Mouse (Mus musculus): Measurements from ENCODE around the gene Esr1. TPM values are rescaled to one million over a fixed set of nuclear protein-coding genes. Genes with fewer than 3 reads are reported as not detected.

Gene Esr1
- polyA plus RNA-seq, 1 experiment, result 5.7 TPM

DNA sequence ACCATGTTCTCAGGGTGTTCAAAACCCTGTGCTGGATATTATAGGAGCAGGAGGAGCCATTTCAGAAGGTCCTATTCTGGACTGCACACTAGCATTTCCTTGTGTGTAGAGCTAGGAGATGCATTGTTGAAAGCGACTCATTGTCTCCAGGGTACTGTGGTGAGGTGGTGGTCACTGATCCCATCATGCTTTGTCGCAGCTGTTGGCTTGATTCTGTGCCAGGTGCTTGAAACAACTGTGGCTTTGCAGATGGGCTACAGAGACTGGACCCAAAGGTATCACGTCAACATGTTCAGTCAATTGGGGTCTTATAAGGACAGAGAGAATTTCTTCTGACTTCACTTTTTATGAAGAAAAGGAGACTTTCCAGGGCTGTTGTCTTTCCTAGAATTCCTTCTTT is 164.1 kb downstream of the Esr1 start:
- H3K4me3 ChIP-seq (replicated peaks; ENCODE audit: control insufficient read depth, low read depth, low read length), result no peak overlapping the region
- TF ChIP-seq CTCF (IDR thresholded peaks at IDR 0.05; ENCODE audit: control insufficient read depth, insufficient read depth, low read length), result no peak
- no peak for TF ChIP-seq POLR2A (IDR thresholded peaks at IDR 0.05; ENCODE audit: borderline replicate concordance, control insufficient read depth, low read depth, low read length)
- no peak overlapping the region for H3K27ac ChIP-seq (ENCODE audit: control insufficient read depth, insufficient read depth, low read depth, low read length, poor library complexity)
- H3K4me1 ChIP-seq (ENCODE audit: control insufficient read depth, insufficient read depth, low read length), result no peaks in the 10 kb centered on the region
- 48% methylated on average over 3 of the region's 3 CpGs for WGBS

- no peak overlapping the region for H3K4me3 ChIP-seq (replicated peaks; ENCODE audit: control insufficient read depth, low read depth, low read length)
- TF ChIP-seq CTCF (IDR thresholded peaks at IDR 0.05; ENCODE audit: control insufficient read depth, insufficient read depth, low read length) (no peak), POLR2A (IDR thresholded peaks at IDR 0.05; ENCODE audit: borderline replicate concordance, control insufficient read depth, low read depth, low read length) (no peak)
- H3K4me1 ChIP-seq (ENCODE audit: control insufficient read depth, insufficient read depth, low read length), result no peaks in the 10 kb centered on the region
- no peak overlapping the region for H3K27ac ChIP-seq (ENCODE audit: control insufficient read depth, insufficient read depth, low read depth, low read length, poor library complexity)
- WGBS, result 31% methylated on average over 6 of the region's 6 CpGs
These were observed 164.8 kb downstream of the Esr1 start for GRCm38 (mm10) chr10:4776007-4776713.

- no peak overlapping the region for H3K4me3 ChIP-seq (replicated peaks; ENCODE audit: control insufficient read depth, low read depth, low read length)
- no peak overlapping the region for H3K27ac ChIP-seq (ENCODE audit: control insufficient read depth, insufficient read depth, low read depth, low read length, poor library complexity)
- 71% methylated on average over 4 of the region's 4 CpGs for WGBS
- no peaks in the 10 kb centered on the region for H3K4me1 ChIP-seq (ENCODE audit: control insufficient read depth, insufficient read depth, low read length)
- TF ChIP-seq POLR2A (IDR thresholded peaks at IDR 0.05; ENCODE audit: borderline replicate concordance, control insufficient read depth, low read depth, low read length) (no peak), CTCF (IDR thresholded peaks at IDR 0.05; ENCODE audit: control insufficient read depth, insufficient read depth, low read length) (no peak)
These were observed 165.3 kb downstream of the Esr1 start for GRCm38 (mm10) chr10:4776714-4777090.

DNA sequence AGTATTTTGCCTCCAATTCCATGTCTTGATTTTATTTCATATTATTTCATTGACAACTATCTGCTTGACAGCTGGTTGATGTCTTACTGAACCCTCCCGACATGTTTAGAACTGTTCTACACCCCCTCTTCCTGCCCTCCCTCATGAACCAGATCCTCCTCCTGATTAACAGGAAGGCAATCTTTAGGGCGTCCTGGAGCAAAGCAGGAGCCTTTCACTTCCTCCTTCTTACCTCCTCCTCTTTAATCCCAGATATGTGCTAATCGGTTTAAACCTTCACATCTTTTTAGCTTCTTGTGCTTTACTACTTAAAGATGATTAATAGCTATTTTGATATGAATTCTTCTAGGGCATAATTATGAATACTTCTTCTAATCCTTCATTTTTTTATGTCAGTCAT is 166.6 kb downstream of the Esr1 start:
- Histone ChIP-seq H3K4me3 (replicated peaks; ENCODE audit: control insufficient read depth, low read depth, low read length) (no peak overlapping the region), H3K27ac (ENCODE audit: control insufficient read depth, insufficient read depth, low read depth, low read length, poor library complexity) (no peak overlapping the region), H3K4me1 (ENCODE audit: control insufficient read depth, insufficient read depth, low read length) (no peaks in the 10 kb centered on the region)
- 11% methylated on average over 3 of the region's 3 CpGs for WGBS
- TF ChIP-seq CTCF (IDR thresholded peaks at IDR 0.05; ENCODE audit: control insufficient read depth, insufficient read depth, low read length) (no peak), POLR2A (IDR thresholded peaks at IDR 0.05; ENCODE audit: borderline replicate concordance, control insufficient read depth, low read depth, low read length) (no peak)

- 69% methylated on average over 6 of the region's 6 CpGs for WGBS
- no peaks in the 10 kb centered on the region for H3K4me1 ChIP-seq (ENCODE audit: control insufficient read depth, insufficient read depth, low read length)
- TF ChIP-seq CTCF (IDR thresholded peaks at IDR 0.05; ENCODE audit: control insufficient read depth, insufficient read depth, low read length) (no peak), POLR2A (IDR thresholded peaks at IDR 0.05; ENCODE audit: borderline replicate concordance, control insufficient read depth, low read depth, low read length) (no peak)
- H3K4me3 ChIP-seq (replicated peaks; ENCODE audit: control insufficient read depth, low read depth, low read length), result no peak overlapping the region
- no peak overlapping the region for H3K27ac ChIP-seq (ENCODE audit: control insufficient read depth, insufficient read depth, low read depth, low read length, poor library complexity)
These were observed 169.5 kb downstream of the Esr1 start for GRCm38 (mm10) chr10:4780926-4781325.

DNA sequence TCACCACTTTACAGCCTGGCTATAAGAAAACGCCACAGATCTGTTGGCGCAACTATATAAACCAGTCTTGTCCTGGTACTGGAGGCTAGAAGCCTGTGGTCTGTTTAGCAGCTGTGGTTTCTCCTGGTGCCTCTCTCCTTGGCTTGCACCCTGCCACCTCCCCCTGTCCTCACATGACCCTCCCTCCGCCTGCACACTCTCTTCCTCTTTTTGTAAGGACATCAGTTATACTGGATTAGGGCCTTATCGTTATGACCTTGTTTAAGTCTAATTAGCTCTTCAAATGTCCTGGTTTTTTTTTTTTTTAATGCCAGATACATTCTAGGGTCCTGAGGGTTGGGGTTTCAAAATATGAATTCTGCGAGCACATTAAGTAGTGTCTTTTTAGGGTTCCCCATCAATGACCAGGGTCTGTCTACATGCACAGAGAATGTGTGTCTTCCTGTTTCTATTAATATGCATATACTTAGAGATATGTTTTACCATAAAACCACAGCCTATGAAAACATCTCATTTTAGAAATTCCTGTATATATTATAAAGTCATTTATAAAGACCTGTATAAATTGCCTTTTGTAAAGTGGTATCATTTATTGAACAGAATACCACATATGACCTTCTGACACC is 175.7 kb downstream of the Esr1 start:
- WGBS, result 4% methylated on average over 5 of the region's 5 CpGs
- H3K4me3 ChIP-seq (replicated peaks; ENCODE audit: control insufficient read depth, low read depth, low read length), result no peak overlapping the region
- no peak overlapping the region for H3K27ac ChIP-seq (ENCODE audit: control insufficient read depth, insufficient read depth, low read depth, low read length, poor library complexity)
- TF ChIP-seq POLR2A (IDR thresholded peaks at IDR 0.05; ENCODE audit: borderline replicate concordance, control insufficient read depth, low read depth, low read length), result no peak
- no peak for TF ChIP-seq CTCF (IDR thresholded peaks at IDR 0.05; ENCODE audit: control insufficient read depth, insufficient read depth, low read length)
- H3K4me1 ChIP-seq (ENCODE audit: control insufficient read depth, insufficient read depth, low read length), result peaks cover 2% of the 10 kb centered on the region; the same call in 1 of the 2 replicates

DNA sequence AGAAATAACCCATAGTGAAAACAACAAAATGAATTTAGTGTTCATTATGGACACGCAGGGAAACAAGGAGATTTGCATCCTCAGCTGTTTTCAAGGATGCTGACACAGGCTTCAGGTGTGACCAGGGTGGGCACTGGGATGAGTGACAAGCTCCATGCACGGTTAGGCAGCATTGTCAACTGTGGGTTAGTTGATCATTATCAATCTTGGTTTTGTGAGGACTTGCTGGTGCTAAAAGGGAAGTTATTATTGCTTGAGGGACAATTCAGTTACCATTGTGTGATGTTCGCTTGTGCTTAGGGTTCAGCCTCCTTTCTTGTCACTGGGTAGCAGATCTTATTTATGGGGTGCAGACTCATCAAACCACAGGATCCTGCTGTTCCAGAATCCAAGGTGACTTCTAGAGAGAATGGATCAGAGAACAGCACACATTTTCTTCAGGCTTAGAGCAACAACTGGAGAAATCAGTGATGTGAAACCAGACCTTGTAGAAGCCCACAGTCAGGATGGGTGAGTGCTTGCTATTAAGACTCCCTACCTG is 186.9 kb downstream of the Esr1 start:
- Histone ChIP-seq H3K4me3 (replicated peaks; ENCODE audit: control insufficient read depth, low read depth, low read length) (no peak overlapping the region), H3K27ac (ENCODE audit: control insufficient read depth, insufficient read depth, low read depth, low read length, poor library complexity) (no peak overlapping the region), H3K4me1 (ENCODE audit: control insufficient read depth, insufficient read depth, low read length) (no peaks in the 10 kb centered on the region; the same call in 1 of the 2 replicates)
- no peak for TF ChIP-seq CTCF (IDR thresholded peaks at IDR 0.05; ENCODE audit: control insufficient read depth, insufficient read depth, low read length)
- no peak for TF ChIP-seq POLR2A (IDR thresholded peaks at IDR 0.05; ENCODE audit: borderline replicate concordance, control insufficient read depth, low read depth, low read length)
- 46% methylated on average over 3 of the region's 3 CpGs for WGBS

GRCm38 (mm10) chr10:4824366-4824765 is 213.0 kb downstream of the Esr1 start:
- TF ChIP-seq CTCF (IDR thresholded peaks at IDR 0.05; ENCODE audit: control insufficient read depth, insufficient read depth, low read length) (no peak), POLR2A (IDR thresholded peaks at IDR 0.05; ENCODE audit: borderline replicate concordance, control insufficient read depth, low read depth, low read length) (no peak)
- H3K27ac ChIP-seq (ENCODE audit: control insufficient read depth, insufficient read depth, low read depth, low read length, poor library complexity), result no peak overlapping the region
- no peak overlapping the region for H3K4me3 ChIP-seq (replicated peaks; ENCODE audit: control insufficient read depth, low read depth, low read length)
- 70% methylated on average over 5 of the region's 5 CpGs for WGBS
- H3K4me1 ChIP-seq (ENCODE audit: control insufficient read depth, insufficient read depth, low read length), result no peaks in the 10 kb centered on the region

Data from bone marrow, adult 2 months (tissue).